Mouse (Mus musculus) layer of hippocampus, adult 2 months (tissue): ENCODE results near the gene Tbc1d2b. TPM values are rescaled to one million over a fixed set of nuclear protein-coding genes. Genes with fewer than 3 reads are reported as not detected.

Source experiments
- DNase-seq, 2 experiments: peaks; one replicate each; pipeline ENCODE4 v3.0.0; 2022; ENCODE audit warnings: low spot score in 2 of 2
- H3K27ac ChIP-seq: fragments of 200-600 bp; 2 replicates; pipeline ENCODE4 v1.8.1; 2022
- H3K4me3 ChIP-seq: fragments of 200-600 bp; 2 replicates; pipeline ENCODE4 v1.8.1; 2022; ENCODE audit warnings: mild to moderate bottlenecking
- CTCF ChIP-seq: fragments of 200-600 bp; conservative IDR thresholded peaks from 2 replicates; pipeline ENCODE4 v1.8.1; 2022; ENCODE audit warnings: antibody characterized with exemption, mild to moderate bottlenecking, moderate library complexity
- total RNA-seq, 2 experiments: library from RNA; stranded (reverse); gene quantifications; 2 replicates each; pipeline ENCODE4 v1.2.3; 2021

Gene Tbc1d2b
- total RNA-seq, 2 experiments from 2014 or later = 9.5 to 9.7 TPM

GRCm38 (mm10) chr9:90201541-90201940, 69.1 kb downstream of the Tbc1d2b start:
- H3K27ac ChIP-seq = no peak overlapping the region
- no peak overlapping the region for H3K4me3 ChIP-seq
- no peak for DNase-seq
- TF ChIP-seq CTCF = no peak

- Histone ChIP-seq H3K27ac (no peak overlapping the region), H3K4me3 (no peak overlapping the region)
- no peak for DNase-seq
- no peak for TF ChIP-seq CTCF
Measured at GRCm38 (mm10) chr9:90201096-90201495, 69.5 kb downstream of the Tbc1d2b start.

- DNase-seq = no peak
- no peak overlapping the region for H3K27ac ChIP-seq
- TF ChIP-seq CTCF = no peak
- no peak overlapping the region for H3K4me3 ChIP-seq
Measured at GRCm38 (mm10) chr9:90200501-90200900, 70.1 kb downstream of the Tbc1d2b start.

DNA sequence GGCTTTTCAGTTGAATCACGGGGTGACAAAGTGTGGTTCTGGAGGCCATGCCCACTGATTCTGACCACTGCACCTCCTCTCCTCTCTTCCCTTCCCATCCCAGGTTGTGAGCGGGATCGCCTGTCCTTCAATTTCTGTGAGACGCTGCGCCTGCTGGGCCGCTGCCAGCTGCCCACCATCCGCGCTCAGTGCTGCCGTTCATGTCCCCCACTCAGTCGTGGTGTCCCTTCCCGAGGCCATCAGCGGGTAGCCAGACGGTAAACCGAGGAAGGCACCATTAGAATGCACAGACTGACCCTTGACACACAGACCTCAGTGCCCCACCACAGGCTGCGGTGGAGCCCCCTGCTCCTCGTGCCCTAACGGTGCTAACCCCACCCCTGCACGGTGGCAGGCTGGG, 71.0 kb downstream of the Tbc1d2b start:
- TF ChIP-seq CTCF = no peak
- Histone ChIP-seq H3K4me3 (no peak overlapping the region), H3K27ac (no peak overlapping the region)
- DNase-seq = no peak

DNA sequence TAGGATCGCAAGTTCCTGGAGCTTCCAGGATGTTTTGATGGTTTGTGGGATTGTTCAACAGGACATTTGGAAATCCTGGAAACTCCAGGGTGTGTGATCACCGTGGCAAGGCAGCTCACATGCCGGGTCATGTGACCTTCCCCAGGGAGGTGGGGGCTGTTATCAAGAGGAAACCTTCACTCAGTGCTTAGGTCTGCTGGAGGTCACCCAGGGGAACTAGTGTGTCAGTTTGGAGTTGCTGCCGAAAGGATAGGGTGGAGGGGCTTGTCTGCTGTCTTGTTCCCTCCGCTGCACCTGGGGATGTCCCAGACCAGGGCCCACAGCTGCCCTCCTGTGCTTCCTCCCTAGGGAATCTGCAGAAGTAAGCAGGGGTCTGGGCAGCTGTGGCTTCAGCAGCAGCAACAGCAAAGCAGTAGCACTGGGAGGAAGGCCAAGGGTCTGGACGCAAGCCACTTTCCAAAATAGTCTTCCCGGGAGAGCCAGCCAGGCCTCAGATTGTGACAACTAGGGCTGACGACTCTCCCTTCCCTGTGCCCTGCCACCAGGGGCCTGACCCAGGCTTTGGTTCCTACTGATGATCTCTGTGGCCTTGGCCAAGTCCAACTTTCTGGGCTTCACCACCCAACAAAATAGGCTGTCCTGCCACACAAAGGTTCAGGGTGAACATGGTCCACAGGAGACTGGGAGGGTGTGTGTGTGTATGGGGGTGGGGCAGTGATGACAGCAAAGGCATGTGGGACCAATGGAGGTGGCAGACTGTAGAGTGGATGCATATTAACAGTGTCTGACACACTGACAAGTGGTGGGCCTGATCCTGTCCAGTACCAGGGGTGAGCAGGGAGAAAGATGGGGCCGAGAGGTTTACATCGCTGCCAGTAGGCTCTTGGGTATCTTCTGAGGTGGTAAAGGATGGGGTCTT, 71.8 kb downstream of the Tbc1d2b start:
- DNase-seq = no peak
- no peak overlapping the region for H3K27ac ChIP-seq
- 0 out of 2 replicates have a peak, but pooled peaks have one; percentile 7 for TF ChIP-seq CTCF
- no peak overlapping the region for H3K4me3 ChIP-seq

GRCm38 (mm10) chr9:90197866-90198383, 72.7 kb downstream of the Tbc1d2b start:
- no peak for DNase-seq
- no peak for TF ChIP-seq CTCF
- no peak overlapping the region; the same call in 1 of the 2 replicates for H3K27ac ChIP-seq
- H3K4me3 ChIP-seq = no peak overlapping the region

GRCm38 (mm10) chr9:90197116-90197665, 73.4 kb downstream of the Tbc1d2b start:
- no peak for TF ChIP-seq CTCF
- Histone ChIP-seq H3K27ac (no peak overlapping the region), H3K4me3 (no peak overlapping the region)
- DNase-seq = no peak

DNA sequence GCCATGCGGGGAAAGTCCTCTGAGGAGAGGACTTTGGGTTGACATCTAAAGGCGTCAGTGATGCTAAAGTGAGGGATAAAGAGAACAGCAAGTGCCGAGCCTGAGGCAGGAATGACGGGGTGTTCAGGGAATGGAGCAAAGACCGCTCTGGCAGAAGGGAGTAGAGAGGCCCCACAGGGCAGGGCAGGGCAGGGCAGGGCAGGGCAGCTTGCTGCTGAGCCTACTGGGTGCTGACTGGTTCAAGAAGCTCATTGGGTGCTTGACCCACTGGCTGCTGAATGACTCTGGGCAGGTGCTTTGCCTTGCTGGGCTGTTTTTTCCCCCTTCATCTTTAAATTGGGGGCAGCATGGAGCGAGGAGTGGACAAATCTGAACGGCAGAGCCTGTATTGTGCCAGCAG, 74.3 kb downstream of the Tbc1d2b start:
- no peak for TF ChIP-seq CTCF
- no peak for DNase-seq
- Histone ChIP-seq H3K27ac (no peak overlapping the region), H3K4me3 (no peak overlapping the region)

DNA sequence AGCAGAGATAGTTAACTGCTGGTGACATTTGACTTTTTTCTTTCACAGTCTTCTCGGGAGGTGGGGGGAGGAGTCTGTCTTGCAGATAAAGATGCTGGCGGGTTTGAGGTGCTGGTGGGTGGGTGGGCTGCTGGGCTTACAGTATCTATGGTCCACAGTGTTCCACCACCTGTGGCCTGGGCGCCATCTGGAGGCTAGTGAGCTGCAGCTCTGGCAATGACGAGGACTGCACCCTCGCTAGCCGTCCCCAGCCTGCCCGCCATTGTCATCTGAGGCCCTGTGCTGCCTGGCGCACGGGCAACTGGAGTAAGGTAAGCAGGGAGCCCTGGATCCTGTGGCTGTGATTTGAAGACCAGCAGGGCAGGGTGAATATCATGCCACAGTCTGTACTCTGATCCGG, 75.6 kb downstream of the Tbc1d2b start:
- TF ChIP-seq CTCF = no peak
- Histone ChIP-seq H3K4me3 (no peak overlapping the region), H3K27ac (no peak overlapping the region)
- DNase-seq = no peak

DNA sequence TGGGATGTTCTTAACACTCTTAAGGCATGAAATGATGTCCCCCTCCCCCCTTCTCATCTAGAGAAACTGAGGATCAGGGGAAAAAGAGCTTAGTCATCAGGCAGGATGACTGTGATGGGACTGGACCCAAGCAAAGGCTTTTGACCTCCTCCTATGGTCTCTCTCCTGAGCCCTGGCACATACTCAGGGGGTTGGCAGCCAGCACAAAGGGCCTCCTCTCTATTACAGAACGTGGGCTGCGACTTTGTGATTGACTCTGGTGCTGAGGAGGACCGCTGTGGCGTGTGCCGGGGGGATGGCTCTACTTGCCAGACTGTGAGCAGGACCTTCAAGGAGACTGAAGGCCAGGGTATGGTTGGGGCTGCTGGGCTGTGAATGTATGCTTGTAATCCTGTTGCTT, 81.2 kb downstream of the Tbc1d2b start:
- DNase-seq = no peak
- no peak overlapping the region for H3K4me3 ChIP-seq
- no peak overlapping the region for H3K27ac ChIP-seq
- no peak for TF ChIP-seq CTCF

DNA sequence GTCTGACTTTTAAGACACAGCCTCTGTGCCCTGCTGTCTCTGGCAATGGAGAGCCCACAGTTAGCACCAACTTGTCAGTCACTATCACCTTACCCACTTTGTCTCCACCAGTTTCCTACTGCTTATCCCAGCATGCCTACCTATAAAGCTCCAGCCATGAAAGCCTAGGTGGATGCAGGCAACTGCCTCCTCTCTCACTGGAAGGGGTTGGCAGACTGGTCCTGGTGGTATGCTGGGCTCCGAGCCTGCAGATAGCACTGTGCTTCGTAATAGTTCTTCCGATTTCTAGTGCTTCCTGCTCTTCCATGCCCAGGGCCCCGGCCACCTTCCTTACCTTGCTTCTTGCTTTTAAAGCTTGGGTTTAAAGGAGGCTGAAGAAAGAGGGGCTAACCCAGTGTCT, 81.7 kb downstream of the Tbc1d2b start:
- DNase-seq = no peak
- Histone ChIP-seq H3K27ac (no peak overlapping the region), H3K4me3 (no peak overlapping the region)
- TF ChIP-seq CTCF = no peak

GRCm38 (mm10) chr9:90185356-90185910, 85.2 kb downstream of the Tbc1d2b start:
- Histone ChIP-seq H3K27ac (no peak overlapping the region), H3K4me3 (no peak overlapping the region)
- no peak for TF ChIP-seq CTCF
- no peak for DNase-seq

DNA sequence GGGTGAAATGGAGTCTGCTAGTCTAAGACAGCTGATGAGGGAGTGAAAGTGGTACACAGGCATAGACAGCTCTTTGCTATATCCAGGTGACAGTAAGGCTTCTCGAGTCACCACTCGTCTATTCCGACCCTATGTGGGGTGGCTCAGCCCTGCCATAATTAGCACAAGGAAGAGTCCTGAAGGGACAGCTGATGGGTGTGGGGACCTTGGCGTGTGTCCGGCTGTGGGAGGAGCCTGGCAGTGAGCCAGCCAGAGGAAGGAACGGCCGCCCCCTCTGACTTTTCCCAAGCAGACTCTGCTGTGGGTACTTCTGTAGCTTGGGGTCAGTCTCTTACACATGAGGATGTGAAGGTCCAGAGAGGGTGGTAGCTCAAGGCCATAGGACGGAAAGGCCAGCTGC, 86.5 kb downstream of the Tbc1d2b start:
- no peak for DNase-seq
- Histone ChIP-seq H3K27ac (no peak overlapping the region), H3K4me3 (no peak overlapping the region)
- no peak for TF ChIP-seq CTCF
